Mouse (Mus musculus) kidney, postnatal 36 days (tissue): ENCODE measurements around the gene Akap11.
"Not testable (repeated sequence)": the region's sequence is repeated elsewhere in the genome, so short reads cannot be mapped to it uniquely, and the experiment has no call there.

Experiments used
- DNase-seq, 2 experiments: peaks; one replicate each; pipeline ENCODE4 v3.0.0; 2021 to 2022; ENCODE audit warnings: mixed read lengths in 2 of 2

Akap11 gene

DNA sequence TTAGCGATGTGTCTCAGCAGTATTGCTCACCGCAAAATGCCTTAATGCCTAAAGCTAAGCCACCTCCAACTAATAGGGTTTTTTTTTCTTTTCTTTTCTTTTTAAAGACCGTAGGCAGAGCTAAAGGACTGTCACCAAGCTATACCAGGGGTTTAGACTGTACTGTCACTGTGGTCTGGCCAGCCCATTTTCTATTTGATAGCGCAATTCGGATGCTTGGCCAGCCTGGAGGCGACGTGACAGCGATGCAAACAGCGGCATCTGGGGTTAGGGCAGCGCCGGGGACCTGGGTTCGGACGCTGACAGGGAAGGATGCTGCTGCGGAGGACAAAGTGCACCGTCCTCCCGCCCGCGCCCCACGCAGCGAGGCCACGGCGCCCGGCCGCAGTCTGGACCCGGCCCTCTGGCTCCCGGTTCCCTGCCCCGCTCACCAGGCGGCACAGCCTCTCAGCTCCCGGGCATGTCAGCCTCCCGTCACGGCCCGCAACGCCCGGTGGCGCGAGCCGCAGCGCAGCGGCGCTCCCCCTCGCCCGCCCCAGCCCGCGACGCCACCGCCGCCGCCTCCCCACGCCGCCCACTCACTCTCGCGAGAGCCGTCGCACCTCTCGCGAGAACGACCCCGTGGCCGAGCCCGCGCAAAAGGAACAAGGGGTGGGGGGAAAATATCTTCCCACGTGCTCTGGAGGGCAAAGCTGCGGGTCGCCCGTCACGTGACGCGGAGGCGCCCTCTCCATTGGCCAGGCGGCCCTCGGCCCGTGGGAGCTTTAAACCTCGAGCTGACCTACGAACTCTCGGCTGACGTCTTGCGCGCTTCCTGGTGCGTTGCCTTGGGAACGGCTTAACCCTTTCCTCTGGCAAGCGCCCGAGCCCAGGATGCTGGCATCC, at the start of gene Akap11:
TSS of gene Akap11 (minus strand) at position 528 of the 885 bp plus-strand sequence.
- peak; percentile 97 to 98 for DNase-seq

DNA sequence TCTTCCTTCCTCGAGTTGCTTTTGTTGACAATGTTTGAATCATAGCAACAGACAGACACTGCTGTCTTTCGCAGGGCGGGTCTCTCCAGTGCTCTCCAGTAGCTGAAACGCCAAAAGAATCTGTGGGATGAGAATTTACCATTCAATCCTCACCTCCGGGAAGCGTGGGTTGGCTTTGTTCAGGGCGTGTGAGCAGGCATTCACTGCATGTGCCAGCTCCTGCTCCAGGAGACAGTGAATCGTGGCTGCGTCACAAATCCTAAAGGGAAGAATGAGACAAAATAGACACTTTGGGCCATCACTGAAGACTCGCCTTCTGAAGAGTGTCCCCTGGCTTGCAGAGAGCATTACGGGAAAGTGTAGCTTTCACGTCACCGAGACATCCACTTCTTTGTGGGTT, 47.6 kb upstream of the Akap11 start:
- DNase-seq, result no peak

DNA sequence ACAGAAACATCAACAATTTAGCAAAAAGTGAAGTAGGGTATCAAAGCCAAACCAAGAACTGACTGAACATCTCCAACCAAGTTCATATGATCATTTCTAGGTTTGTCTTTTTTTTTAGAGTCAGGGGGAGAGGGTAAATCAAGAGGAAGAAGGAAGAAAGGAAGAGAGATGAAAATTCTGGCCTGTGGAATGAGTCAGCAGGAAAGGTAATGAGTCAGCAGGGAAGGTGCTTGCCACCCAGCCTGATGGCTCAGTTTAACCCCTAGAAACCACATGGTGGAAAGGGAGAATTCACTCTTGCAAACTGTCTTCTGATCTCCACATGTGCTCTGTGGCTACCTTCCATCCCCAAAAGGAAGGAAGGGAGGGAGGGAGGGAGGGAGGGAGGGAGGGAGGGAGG, 46.6 kb upstream of the Akap11 start:
- no peak for DNase-seq

DNA sequence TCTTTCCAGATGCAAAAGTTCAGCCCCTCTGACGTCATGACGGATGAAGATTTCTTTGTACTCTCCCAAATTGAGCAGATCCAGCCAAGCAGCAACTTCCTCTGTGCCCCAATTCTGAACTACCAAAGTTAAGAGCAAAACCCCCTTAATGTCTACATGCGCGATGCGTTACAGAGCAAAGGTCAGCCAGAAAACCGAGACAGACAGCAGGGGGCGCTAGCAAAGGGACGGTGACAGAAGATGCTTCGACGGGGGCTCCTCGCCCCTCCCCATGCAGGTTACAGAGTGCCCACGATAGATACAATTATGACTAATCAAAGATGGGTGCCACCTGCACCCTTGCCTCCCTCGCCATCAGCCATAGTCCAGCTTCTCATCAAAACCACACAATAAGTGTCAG, 39.3 kb upstream of the Akap11 start:
- DNase-seq, result peak in 1 of 2 experiments; percentile 36

DNA sequence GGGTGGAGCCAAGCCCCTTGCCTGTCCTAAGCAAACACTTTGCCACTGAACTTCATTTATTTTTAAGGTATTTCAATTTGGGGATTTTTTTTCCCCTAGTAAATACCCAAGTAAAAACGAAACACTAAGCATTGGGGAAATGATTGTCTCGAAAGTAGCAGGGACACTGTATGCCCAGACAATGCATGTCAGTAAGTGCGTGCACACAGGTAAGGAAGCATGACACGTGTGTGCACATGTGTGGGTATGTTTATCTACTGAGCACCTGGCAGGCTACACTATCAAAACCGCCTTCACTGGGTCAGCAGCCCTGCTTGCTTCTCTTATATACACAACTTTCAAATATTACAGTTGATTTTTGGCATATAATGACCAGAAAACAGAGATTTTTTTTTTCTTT, 31.8 kb upstream of the Akap11 start:
- no peak for DNase-seq

DNA sequence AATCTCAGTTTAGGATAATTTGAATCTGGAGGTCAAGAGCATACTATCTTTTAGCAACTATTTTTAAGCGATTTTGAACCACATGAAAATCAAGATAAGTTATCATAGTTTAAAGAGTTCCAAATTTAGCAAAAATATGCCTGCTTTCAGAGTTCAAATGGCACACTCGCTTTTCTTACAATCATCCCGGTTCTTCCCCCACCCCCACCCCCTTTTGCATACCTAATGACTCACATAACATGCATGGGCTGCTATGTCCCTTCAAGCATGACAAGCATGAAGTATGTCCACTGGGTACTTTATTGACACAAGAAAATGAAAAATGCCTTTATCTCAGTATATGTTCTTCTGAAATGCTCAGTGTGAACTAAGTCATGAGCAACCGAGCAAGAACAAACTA, 29.8 kb upstream of the Akap11 start:
- no peak for DNase-seq

DNA sequence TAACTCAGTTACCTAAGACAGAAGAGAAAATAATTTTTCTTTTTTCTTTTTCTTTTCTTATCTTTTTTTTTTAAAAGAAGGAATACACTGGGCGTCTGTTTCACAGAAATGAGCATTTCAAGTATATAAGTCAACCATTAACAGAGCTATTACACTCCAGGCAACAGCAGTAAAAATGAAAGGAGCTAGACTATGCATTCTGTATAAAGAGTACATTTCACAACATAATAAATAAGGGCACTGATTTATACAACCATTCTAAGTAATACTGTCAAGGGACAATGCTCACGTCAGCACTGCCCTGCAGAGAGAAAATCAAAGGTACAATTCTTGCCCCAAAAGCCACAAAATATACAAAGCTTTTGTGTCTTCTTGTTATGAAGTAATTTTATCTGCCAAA, 27.7 kb upstream of the Akap11 start:
- DNase-seq, result no peak

DNA sequence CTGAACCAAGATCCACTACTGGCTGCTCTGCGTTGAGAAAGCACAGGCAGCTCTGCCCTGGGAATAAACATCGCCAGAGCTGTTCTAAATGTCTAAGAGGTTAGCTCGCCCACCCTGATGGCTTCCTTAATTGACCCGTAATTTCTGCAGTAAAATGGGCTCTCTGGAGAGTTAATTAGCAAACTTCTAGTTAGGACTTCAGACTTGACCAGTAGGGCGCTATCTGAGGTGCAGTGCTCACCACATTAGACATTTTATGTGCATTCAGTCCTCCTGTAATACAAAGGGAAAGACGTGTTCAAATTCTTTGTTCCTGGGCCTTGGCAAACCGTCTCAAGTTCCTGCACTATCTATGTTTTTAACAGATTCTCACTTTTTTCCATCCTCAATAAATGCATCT, 26.6 kb upstream of the Akap11 start:
- peak; percentile 16 to 18 for DNase-seq

DNA sequence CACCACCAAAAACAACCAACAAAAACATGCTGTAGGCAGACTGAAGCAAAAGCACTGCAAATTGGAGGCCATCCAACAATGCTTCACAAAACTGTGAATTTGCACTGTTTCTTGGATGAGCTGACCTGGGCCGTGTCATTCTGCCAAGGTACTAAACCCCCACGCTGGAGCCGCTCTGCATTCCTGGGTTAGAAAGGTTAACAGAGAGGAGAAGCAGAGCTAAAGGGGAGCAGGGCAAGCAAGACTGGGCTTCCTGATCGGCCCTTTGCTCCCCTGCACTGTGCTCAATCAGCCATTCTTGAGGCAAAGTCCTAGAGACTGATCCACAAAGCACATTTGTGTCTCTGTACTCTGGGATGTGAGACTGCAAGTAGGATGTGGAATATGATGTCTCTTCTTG, 25.5 kb upstream of the Akap11 start:
- peak; percentile 78 to 86 for DNase-seq

DNA sequence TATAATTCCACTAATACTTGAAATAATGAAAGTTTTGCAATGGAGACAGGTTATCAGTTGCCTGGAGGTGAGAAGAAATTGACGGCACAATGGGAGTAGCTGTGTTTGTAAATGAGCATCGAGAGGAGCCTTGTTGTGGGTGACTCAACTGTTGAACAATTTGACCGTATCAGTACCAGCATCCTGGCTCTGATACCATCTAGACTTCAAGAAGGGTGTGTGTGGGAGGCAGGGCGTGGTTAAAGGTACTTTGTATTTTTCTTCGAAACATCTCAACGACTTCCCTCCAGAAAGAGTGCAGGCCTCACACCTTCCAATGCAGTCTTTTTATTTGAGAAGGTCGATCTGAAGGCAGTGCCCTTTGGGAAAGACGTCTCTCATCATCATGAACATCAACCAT, 22.4 kb upstream of the Akap11 start:
- no peak for DNase-seq

DNA sequence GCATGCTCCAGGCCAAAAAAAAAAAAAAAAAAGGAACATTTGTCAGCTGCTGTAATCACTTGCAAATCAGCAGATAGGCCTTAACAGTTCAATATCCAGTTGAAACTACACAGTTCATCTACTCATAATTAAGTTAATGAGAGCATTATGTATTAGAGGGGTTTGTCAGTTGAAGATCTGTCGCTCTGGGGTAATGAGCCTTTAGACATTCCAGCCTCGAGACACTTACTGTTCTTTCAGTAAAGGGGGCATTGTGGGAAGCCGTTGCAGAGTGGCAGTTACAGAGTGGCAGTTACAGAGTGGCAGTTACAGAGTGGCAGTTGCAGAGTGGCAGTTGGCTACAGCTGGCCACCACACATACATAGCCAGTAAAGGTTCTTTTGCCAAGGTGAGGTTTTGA, 18.2 kb upstream of the Akap11 start:
- not testable (repeated sequence) for DNase-seq

DNA sequence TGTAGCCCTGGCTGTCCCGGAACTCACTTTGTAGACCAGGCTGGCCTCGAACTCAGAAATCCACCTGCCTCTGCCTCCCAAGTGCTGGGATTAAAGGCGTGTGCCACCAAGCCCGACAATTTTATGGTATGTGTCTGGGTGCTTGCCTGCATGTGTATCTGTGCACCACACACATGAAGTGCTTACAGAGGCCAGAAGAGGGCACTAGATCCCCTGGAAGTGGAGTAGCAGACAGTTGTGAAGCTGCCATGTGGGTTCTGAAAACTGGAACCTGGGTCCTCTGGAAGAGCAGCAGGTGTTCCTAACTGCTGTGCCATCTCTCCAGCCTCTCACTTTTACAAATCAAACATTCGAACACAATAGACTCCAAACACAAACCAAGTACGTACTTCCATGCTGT, 17.1 kb upstream of the Akap11 start:
- peak in 1 of 2 experiments; percentile 47 for DNase-seq

DNA sequence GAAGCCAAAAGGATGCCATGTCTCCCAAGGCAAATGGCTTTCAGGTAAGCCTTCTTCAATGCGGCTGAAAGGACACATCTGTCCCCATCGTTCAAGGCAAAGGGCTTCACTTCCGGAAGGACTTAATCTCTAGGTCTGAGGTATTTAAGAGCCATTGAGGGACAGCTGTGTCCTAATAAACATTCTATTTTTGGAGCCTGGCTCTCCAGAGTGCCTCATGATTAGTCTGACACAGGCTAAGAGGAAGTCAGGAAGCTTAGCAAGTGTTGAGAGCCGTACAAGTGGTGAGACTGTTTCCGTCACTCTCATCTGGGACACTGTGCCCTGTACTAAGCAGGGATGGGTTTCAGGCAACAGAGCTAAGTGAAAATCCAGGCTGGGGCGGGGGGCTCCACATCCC, 12.2 kb upstream of the Akap11 start:
- no peak for DNase-seq

DNA sequence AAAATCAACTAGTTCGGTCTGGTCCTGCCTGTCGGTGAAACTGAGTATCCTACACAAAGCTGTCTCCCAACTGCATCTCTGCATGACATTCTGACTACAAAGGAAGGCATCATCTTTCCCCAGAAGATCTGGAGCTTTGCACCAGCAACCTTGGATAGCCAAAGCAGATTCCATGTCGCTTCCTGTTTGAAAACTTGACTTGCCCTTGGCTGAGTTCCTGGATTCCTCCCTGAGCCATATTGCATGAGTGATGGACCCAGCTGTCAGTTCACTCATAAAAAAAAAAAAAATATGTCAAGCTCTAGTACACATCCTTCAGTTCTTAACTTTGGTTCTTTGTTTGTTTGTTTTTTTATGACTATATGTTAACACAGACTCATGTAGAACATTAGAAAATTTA, 4.7 kb upstream of the Akap11 start:
- DNase-seq, result peak in 1 of 2 experiments; percentile 19

DNA sequence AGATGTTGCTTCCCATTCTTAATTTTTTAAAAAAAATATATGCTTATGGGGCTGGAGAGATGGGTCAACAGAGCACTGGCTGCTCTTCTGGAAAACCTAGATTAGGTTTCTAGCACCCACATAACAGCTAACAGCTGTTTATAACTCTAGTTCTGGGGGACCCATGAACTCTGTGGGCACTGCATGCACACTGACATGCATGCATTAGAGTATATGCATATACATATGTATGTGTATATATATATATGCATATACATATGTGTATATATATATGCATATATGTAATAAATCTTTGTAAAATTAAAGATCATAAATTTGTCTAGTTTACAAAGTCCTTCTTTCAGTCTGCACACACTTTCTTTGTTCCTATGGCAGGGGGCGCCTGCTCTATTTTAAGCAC, 3.2 kb upstream of the Akap11 start:
- DNase-seq, result no peak

DNA sequence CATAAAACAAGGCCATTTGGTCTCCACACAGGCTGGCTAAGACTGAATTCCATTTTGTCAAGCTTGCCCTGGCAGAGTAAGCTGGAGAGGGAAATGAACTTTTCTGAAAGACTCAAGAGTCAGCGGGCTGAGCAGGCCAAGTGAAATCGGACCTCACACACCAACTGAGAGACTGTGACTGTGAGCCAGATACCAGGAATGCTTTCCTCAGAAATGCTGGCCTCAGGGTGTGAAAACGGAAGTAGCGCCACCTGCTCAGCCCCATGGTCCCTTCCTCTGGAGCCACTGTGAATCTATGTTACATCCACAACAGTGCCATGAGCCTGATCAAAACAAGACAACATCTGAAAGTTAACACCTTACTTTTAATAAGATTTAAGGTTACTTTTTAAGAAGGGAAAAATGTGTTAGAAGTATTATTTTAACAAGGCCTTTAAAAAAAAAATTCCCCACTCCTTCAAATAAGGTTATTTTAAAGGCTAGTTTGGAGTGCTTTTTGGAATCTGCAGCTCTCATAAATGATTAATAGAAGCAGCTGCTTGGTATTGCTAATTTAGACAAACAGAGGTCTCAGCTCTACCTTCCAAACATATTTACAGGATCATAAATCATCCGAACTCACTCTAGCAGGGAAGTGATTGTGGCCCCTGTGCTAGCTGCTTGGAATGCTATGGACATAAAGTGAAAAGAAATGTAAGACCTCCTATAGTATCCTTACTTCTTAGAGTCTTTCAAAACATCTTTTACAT, 2.1 kb upstream of the Akap11 start:
- DNase-seq, result peak; percentile 64 to 65

DNA sequence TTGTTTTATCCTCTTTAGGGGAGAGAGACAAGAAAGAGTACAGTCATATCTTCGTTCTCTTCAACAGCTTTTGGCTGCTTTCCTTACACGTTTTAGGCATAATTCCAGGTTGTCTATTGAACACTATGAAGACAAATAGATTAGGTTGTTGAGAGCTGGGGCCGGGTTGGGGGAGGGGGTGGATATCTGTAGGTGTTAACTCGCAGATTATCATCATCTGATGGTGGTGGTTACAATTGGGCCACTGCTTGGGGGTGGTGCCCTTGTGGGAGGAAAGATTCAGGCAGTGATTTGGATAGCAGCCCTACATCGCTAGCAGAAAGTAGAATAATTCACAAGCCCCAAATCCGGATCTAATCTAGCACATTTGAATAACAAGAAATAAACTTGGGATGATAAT, 943 bp upstream of the Akap11 start:
- DNase-seq, result peak in 1 of 2 experiments; percentile 21

DNA sequence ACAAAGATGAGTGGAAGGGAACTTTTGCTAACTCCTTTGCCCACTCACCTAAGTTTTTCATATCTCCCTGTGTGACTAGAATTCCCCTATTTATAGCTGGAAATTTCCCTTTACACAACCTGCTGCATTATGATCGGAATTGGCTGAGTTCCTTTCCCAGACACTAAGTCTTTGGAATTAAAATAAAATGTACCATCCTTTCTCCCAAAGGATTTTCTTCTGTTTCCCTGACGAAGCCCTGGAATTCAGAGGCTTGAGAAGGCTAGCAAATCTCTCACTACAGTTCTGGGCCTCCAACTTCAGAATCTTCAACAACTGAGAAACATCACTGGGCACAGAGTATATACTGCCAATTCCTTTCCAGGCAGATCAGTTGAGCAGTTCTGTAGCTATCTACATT, 1.2 kb downstream of the Akap11 start:
- DNase-seq, result no peak

DNA sequence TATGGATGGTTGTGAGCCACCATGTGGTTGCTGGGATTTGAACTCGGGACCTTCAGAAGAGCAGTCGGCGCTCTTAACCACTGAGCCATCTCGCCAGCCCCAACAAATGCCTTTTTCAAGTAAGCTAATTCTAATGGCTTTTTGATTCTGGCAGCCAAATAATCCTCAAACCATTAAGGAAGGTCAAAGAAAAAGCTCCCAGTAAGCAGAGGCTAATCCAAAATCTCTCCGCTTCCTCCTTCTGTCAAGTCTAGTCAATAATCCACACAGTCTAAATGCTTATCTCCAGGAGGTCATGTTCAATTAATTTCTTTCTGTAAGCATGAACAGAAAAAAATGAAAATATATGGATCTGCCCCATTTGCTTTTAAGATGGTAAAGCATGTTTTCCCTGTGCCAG, 2.0 kb downstream of the Akap11 start:
- no peak for DNase-seq

DNA sequence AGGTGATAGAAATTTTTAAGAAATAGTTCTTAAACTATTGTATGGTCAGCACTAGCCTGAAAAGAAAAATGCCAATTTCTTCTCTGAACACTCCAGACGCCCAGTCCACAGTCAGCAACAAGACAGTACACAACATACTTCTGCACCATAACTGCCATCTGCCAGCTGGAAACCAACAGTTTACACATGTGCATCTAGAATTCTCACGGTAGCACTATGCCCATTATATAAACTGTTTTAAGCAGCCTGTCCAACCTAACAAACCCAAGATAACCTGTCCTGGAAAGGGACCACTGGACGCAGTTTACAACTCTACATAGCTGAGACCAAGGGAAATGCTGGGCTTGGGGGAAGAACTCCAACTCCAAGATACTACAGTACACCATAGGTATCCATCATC, 2.9 kb downstream of the Akap11 start:
- no peak for DNase-seq

DNA sequence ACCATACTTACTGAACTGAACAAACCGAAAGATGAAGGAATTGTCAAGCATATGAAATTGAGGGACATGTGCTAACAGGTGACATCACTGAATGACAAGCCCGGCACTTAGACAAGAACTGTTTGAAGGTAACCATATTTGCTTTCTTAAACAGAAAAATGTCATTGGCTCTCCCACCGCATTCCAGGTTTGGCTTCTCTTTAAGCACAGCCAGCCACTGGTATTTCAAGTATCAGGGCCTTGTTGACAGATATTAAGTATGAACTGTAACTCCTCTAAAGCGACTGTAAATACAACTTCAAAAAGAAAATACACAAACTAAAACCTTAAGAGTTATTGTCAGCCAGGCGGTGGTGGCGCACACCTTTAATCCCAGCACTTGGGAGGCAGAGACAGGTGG, 4.3 kb downstream of the Akap11 start:
- DNase-seq, result no peak

DNA sequence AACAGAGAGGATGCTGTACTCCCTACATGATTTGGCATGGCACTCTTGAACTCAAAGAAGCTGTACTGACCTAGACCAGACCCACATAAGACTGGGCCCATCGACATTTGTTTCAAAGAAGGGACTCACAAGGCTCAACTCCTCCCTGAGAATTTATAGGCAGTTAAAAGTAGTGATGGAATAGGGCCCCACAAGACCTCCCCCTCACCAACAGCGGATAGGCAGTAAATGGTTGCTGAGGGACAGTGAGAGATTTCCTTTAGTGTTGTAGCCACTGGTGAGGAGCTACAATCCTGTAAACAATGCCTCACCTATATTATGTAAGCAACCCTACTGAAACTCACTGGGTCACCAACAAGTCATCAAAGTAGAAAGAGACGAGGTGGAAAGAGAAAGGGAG, 6.4 kb downstream of the Akap11 start:
- DNase-seq, result no peak

DNA sequence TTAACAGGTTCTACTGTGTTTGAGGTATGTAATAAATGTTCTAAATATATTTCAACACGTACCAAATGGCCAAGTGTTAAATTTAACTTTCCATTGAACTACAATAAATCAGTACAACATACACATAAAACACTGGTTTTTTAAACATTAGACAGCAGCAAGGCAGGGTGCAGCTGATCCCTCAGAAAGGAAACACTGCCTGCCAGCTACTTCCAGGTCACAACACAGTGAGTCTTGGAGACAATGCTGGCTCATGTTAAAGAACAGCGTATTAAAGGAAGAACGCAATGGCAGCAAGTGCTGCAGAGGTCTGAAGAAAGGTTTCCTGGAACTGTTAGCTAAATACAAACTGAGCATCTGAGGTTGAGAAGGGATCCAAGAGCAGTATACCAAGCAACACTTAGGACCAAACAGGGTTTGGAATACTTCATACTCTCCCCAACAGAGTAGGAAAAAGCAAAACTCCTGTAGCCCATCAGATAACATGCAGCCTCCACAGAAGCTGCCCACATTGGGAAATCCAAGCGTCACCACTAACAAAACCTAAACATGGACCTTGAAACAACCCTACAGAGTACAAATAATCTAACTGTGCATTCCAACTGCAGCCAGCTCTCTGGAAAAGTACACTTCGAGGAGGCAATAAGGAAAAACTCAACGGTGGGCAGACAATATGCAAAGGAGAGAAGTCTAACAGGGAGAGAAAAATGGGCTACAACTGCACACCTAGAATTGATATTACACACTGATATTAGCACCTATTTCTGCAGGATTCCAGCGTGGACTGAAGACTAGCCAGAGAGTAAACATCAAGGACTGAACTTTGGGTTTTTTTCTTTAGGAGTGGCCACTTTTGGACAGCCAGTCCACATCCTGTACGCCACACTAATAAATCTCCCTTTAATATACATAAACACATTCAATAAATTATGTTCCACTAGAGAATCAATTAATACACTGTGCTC, 7.9 kb downstream of the Akap11 start:
- DNase-seq, result peak in 1 of 2 experiments; percentile 27
